Mouse (Mus musculus) lung, adult 2 months (tissue): ENCODE data around the gene Ctnnd1.

Source experiments
- CTCF ChIP-seq: fragments of 200-500 bp; IDR thresholded peaks from 2 replicates; pipeline ENCODE4 v1.5.1; 2011; ENCODE audit warnings: mild to moderate bottlenecking, low read length, control low read depth; ENCODE audit not compliant: insufficient read depth
- POLR2A ChIP-seq: fragments of 200-500 bp; IDR thresholded peaks from 2 replicates; pipeline ENCODE4 v1.6.1; 2011; ENCODE audit warnings: low read depth, mild to moderate bottlenecking, control low read depth, low read length, borderline replicate concordance; ENCODE audit errors: extremely low read depth

- TF ChIP-seq CTCF (no peak), POLR2A (no peak)
These were observed 76.4 kb downstream of the Ctnnd1 start for GRCm38 (mm10) chr2:84574130-84574529.
